ENCODE assay signal across 10 mouse cellular contexts in the genomic region with DNA sequence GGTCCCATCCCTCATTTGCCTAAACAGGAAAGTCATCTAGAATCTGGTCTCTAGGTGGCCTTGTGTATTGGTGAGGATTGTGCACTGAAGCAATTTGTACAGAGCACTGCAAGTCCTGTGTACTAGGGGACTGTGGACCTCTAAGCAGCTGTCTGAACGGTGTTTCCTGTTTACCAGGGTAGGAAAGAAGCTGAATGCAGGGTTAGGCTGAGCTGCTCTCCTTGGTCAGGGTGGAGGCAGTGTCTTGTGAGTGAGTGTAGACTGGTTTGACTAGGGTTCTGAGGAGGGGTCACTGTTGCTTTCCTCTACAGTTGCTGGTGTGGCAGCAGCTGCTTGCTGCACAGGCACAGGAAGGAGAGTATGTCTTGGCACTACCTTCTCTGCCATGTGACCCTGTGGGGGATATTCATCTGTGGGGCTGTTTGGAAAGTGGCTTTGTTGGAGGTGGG. TPM values are rescaled to one million over a fixed set of nuclear protein-coding genes. Genes with fewer than 3 reads are reported as not detected.
DNase-seq lines count a peak whose midpoint lies in the region; ATAC-seq and TF ChIP-seq lines count a peak whose summit lies in the region.
"Had no signal": no experiment of that assay in that cellular context is flagged by ENCODE, and none has a peak within 500 bp of the region (broad histone marks: within the 10 kb centered on the region; RNA-seq: fewer than 3 reads in every experiment).

No protein-coding gene starts in this region.

- H3K9ac ChIP-seq in heart, adult 2 months (ENCODE audit: low read depth, low read length): peak overlapping the region; percentile 3; the same call in 1 of the 2 replicates
- no peak overlapping the region; the same call in 1 of the 2 replicates for H3K9ac ChIP-seq in stomach, postnatal 0 days (ENCODE audit: low read length)
- H3K9ac ChIP-seq: neural tube, embryonic 12.5 days had no signal

- peaks cover 62% of the 10 kb centered on the region for H3K36me3 ChIP-seq in heart, adult 2 months (ENCODE audit: control insufficient read depth, insufficient read depth, low read length)
- peaks cover 49% of the 10 kb centered on the region for H3K36me3 ChIP-seq in megakaryocyte, embryonic 14.5 days (replicated peaks; ENCODE audit: low read length)
- no peaks in the 10 kb centered on the region for H3K36me3 ChIP-seq in stomach, postnatal 0 days (ENCODE audit: control insufficient read depth, insufficient read depth, low read length)

- no peak for TF ChIP-seq CTCF in heart, adult 2 months (IDR thresholded peaks at IDR 0.05)
- no peak for TF ChIP-seq CTCF in stomach, postnatal 0 days (IDR thresholded peaks at IDR 0.05; ENCODE audit: low read depth)

- H3K9me3 ChIP-seq in megakaryocyte, embryonic 14.5 days: no peaks in the 10 kb centered on the region
- H3K9me3 ChIP-seq in stomach, postnatal 0 days (ENCODE audit: control insufficient read depth, low read length): no peaks in the 10 kb centered on the region
- H3K9me3 ChIP-seq: neural tube, embryonic 12.5 days had no signal

- H3K79me2 ChIP-seq in heart, adult 2 months (replicated peaks; ENCODE audit: control insufficient read depth, insufficient read depth, low read length): peaks cover 15% of the 10 kb centered on the region

- peak; percentile 50 for TF ChIP-seq EP300 in heart, adult 2 months (IDR thresholded peaks at IDR 0.05; ENCODE audit: insufficient read depth, low read depth, low read length)
- no peak for TF ChIP-seq EP300 in stomach, postnatal 0 days (optimal IDR thresholded peaks at IDR 0.05)

- peak overlapping the region; percentile 83 for H3K27ac ChIP-seq in heart, adult 2 months
- H3K27ac ChIP-seq in stomach, postnatal 0 days (replicated peaks): peak overlapping the region; percentile 58
- H3K27ac ChIP-seq: neural tube, embryonic 12.5 days had no signal

- peaks cover 70% of the 10 kb centered on the region for H3K4me1 ChIP-seq in heart, adult 2 months (ENCODE audit: control insufficient read depth, insufficient read depth, low read length)
- peaks cover 99% of the 10 kb centered on the region for H3K4me1 ChIP-seq in megakaryocyte, embryonic 14.5 days
- H3K4me1 ChIP-seq in stomach, postnatal 0 days (replicated peaks; ENCODE audit: control insufficient read depth, insufficient read depth): peaks cover 10% of the 10 kb centered on the region; the same call in 1 of the 2 replicates

- peak in 1 of 2 experiments; percentile 26 for DNase-seq in heart, adult 2 months
- DNase-seq in heart, postnatal 25 days (ENCODE audit: low spot score): no peak
- peak; percentile 81 for DNase-seq in induced T-regulatory cell, adult 2 months (ENCODE audit: low read depth)
- DNase-seq in stomach, postnatal 0 days (ENCODE audit: low spot score): no peak
- no peak for DNase-seq in ovary, postnatal 10 days (ENCODE audit: low spot score)
- DNase-seq in urinary bladder, postnatal 14 days (ENCODE audit: low spot score): no peak
- DNase-seq: cerebellum, adult 11 months had no signal

- no peak overlapping the region for H3K4me2 ChIP-seq in stomach, postnatal 0 days (replicated peaks; ENCODE audit: low read depth)
- H3K4me2 ChIP-seq: neural tube, embryonic 12.5 days had no signal

- H3K4me3 ChIP-seq in heart, adult 2 months: no peak overlapping the region
- peak overlapping the region; percentile 71 for H3K4me3 ChIP-seq in megakaryocyte, embryonic 14.5 days (replicated peaks)
- H3K4me3 ChIP-seq in stomach, postnatal 0 days (ENCODE audit: low read depth, low read length): no peak overlapping the region
- H3K4me3 ChIP-seq: neural tube, embryonic 12.5 days had no signal

- H3K27me3 ChIP-seq in heart, adult 2 months (ENCODE audit: control insufficient read depth, insufficient read depth, low read length): no peaks in the 10 kb centered on the region
- no peaks in the 10 kb centered on the region for H3K27me3 ChIP-seq in megakaryocyte, embryonic 14.5 days (replicated peaks)
- no peaks in the 10 kb centered on the region for H3K27me3 ChIP-seq in stomach, postnatal 0 days (ENCODE audit: control insufficient read depth, insufficient read depth, low read length)
- H3K27me3 ChIP-seq: neural tube, embryonic 12.5 days had no signal

- 17% methylated on average over 1 of the region's 1 CpGs for WGBS in heart, adult 2 months
- WGBS in stomach, postnatal 0 days: 35% methylated on average over 1 of the region's 1 CpGs

- intact Hi-C loops in heart, adult 2 months (cut with DNase I): no loop called here
- intact Hi-C loops in heart, postnatal 25 days (cut with DNase I): no loop called here

- TF ChIP-seq POLR2A in heart, adult 2 months (IDR thresholded peaks at IDR 0.05; ENCODE audit: insufficient read depth, low read depth, low read length): peak; percentile 29; the same call in 1 of the 2 replicates

- no peak for ATAC-seq in megakaryocyte, adult 5-6 weeks (ENCODE audit: poor library complexity, severe bottlenecking)
- no peak; the same call in 1 of the 2 replicates for ATAC-seq in stomach, postnatal 0 days (ENCODE audit: low FRiP score, low TSS enrichment)

RNA-seq across cellular contexts. Expression of a gene that starts 11.1 kb away (rescaled TPM):
- 10 to 100 TPM; 56.4 to 67.2 TPM for total RNA-seq in heart, adult 2 months (2021)
- 45.8 and 66.5 TPM in 2 replicates for polyA plus RNA-seq in heart, adult 2 months (2012; rRNA removed)
- total RNA-seq in heart, postnatal 25 days (2021): 10 to 100 TPM; 59.7 to 63.1 TPM
- polyA plus RNA-seq in megakaryocyte, embryonic 14.5 days (2012; ENCODE audit: insufficient read depth, low replicate concordance): 4.1 and 10.7 TPM in 2 replicates
- 3.3 and 6.0 TPM in 2 replicates for total RNA-seq in megakaryocyte, adult 5-6 weeks (2015)
- 6.9 and 9.0 TPM in 2 replicates for total RNA-seq in megakaryocyte, adult 5-6 weeks (2017)
- 11.4 and 11.5 TPM in 2 replicates for polyA plus RNA-seq in stomach, postnatal 0 days (2015; fragmentation: Nextera tagmentation; extraction: Ambion mirVana)

Comparison
In these comparisons a context has a peak if more than half of its experiments do, and no peak if none do; other contexts are left out.
1. RNA of a gene that starts 11.1 kb away (total RNA-seq): 56.4 to 67.2 TPM in heart, adult 2 months and 59.7 to 63.1 TPM in heart, postnatal 25 days; 3.3 to 9.0 TPM in megakaryocyte, adult 5-6 weeks; every median in the first group is over 4 times any median in the second.